Mouse (Mus musculus) lung, adult 2 months (tissue): ENCODE measurements around the gene Rtl4.

Experiments used
- CTCF ChIP-seq: fragments of 200-500 bp; IDR thresholded peaks from 2 replicates; pipeline ENCODE4 v1.5.1; 2011; ENCODE audit warnings: mild to moderate bottlenecking, low read length, control low read depth; ENCODE audit not compliant: insufficient read depth
- POLR2A ChIP-seq: fragments of 200-500 bp; IDR thresholded peaks from 2 replicates; pipeline ENCODE4 v1.6.1; 2011; ENCODE audit warnings: low read depth, mild to moderate bottlenecking, control low read depth, low read length, borderline replicate concordance; ENCODE audit errors: extremely low read depth

DNA sequence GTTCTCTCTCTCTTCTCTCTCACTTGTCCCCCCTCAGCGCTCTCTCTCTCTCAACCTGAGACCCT is 733 bp upstream of the Rtl4 start, which contains the start of gene Trpc5:
- TF ChIP-seq POLR2A (no peak), CTCF (no peak)
